Mouse (Mus musculus): ENCODE measurements around the gene Lrriq1. TPM values are rescaled to one million over a fixed set of nuclear protein-coding genes. Genes with fewer than 3 reads are reported as not detected.

The Lrriq1 gene
- polyA plus RNA-seq, 1 experiment from 2014 or later = 4.9 TPM

GRCm38 (mm10) chr10:103108090-103108489, 128.0 kb downstream of the Lrriq1 start:
- no peaks in the 10 kb centered on the region for H3K27me3 ChIP-seq
- no peak overlapping the region for H3K9ac ChIP-seq
- no peak overlapping the region for H3K4me2 ChIP-seq (replicated peaks)
- no peak overlapping the region for H3K27ac ChIP-seq
- ATAC-seq (ENCODE audit: low FRiP score) = no peak
- 90% methylated on average over 2 of the region's 2 CpGs for WGBS
- no peaks in the 10 kb centered on the region for H3K9me3 ChIP-seq (replicated peaks)
- no peaks in the 10 kb centered on the region for H3K36me3 ChIP-seq
- H3K4me3 ChIP-seq = no peak overlapping the region
- no peaks in the 10 kb centered on the region for H3K4me1 ChIP-seq

GRCm38 (mm10) chr10:103086101-103086500, 150.0 kb downstream of the Lrriq1 start:
- Histone ChIP-seq H3K27ac (no peak overlapping the region), H3K4me3 (no peak overlapping the region), H3K4me1 (no peaks in the 10 kb centered on the region), H3K9me3 (replicated peaks) (no peaks in the 10 kb centered on the region), H3K4me2 (replicated peaks) (no peak overlapping the region), H3K36me3 (no peaks in the 10 kb centered on the region), H3K9ac (no peak overlapping the region), H3K27me3 (no peaks in the 10 kb centered on the region)
- 66% methylated on average over 1 of the region's 1 CpGs for WGBS
- no peak for ATAC-seq (ENCODE audit: low FRiP score)

GRCm38 (mm10) chr10:103049593-103049992, 186.5 kb downstream of the Lrriq1 start:
- Histone ChIP-seq H3K27me3 (no peaks in the 10 kb centered on the region), H3K4me2 (replicated peaks) (no peak overlapping the region), H3K9ac (no peak overlapping the region), H3K36me3 (no peaks in the 10 kb centered on the region), H3K4me1 (no peaks in the 10 kb centered on the region), H3K4me3 (no peak overlapping the region), H3K9me3 (replicated peaks) (no peaks in the 10 kb centered on the region), H3K27ac (no peak overlapping the region)
- no peak for ATAC-seq (ENCODE audit: low FRiP score)
- WGBS = 86% methylated on average over 2 of the region's 2 CpGs

- H3K36me3 ChIP-seq = no peaks in the 10 kb centered on the region
- no peak for ATAC-seq (ENCODE audit: low FRiP score)
- 81% methylated on average over 3 of the region's 3 CpGs for WGBS
- no peaks in the 10 kb centered on the region for H3K27me3 ChIP-seq
- H3K4me3 ChIP-seq = no peak overlapping the region
- H3K27ac ChIP-seq = no peak overlapping the region
- no peak overlapping the region for H3K4me2 ChIP-seq (replicated peaks)
- no peaks in the 10 kb centered on the region for H3K4me1 ChIP-seq
- no peaks in the 10 kb centered on the region for H3K9me3 ChIP-seq (replicated peaks)
- no peak overlapping the region for H3K9ac ChIP-seq
Measured at GRCm38 (mm10) chr10:103046623-103047022, 189.5 kb downstream of the Lrriq1 start.

- WGBS = 52% methylated on average over 2 of the region's 2 CpGs
Measured at GRCm38 (mm10) chr10:103045019-103045418, 191.1 kb downstream of the Lrriq1 start.

GRCm38 (mm10) chr10:103035002-103035640, 201.0 kb downstream of the Lrriq1 start:
- Histone ChIP-seq H3K27ac (no peak overlapping the region), H3K36me3 (no peaks in the 10 kb centered on the region), H3K4me3 (no peak overlapping the region), H3K9me3 (replicated peaks) (no peaks in the 10 kb centered on the region), H3K27me3 (peaks cover 55% of the 10 kb centered on the region), H3K9ac (no peak overlapping the region), H3K4me2 (replicated peaks) (no peak overlapping the region), H3K4me1 (peaks cover 4% of the 10 kb centered on the region)
- 2% methylated on average over 14 of the region's 14 CpGs for WGBS
- ATAC-seq (ENCODE audit: low FRiP score) = no peak

More at GRCm38 (mm10) chr10:103045019-103045418, 191.1 kb downstream of the Lrriq1 start:
- no peak for ATAC-seq (ENCODE audit: low FRiP score)
- H3K4me1 ChIP-seq = no peaks in the 10 kb centered on the region
- H3K4me3 ChIP-seq = no peak overlapping the region
- H3K27ac ChIP-seq = no peak overlapping the region
- no peak overlapping the region for H3K9ac ChIP-seq
- no peaks in the 10 kb centered on the region for H3K36me3 ChIP-seq
- no peaks in the 10 kb centered on the region for H3K9me3 ChIP-seq (replicated peaks)
- H3K4me2 ChIP-seq (replicated peaks) = no peak overlapping the region
- H3K27me3 ChIP-seq = no peaks in the 10 kb centered on the region

- Histone ChIP-seq H3K9ac (no peak overlapping the region), H3K36me3 (no peaks in the 10 kb centered on the region), H3K4me2 (replicated peaks) (no peak overlapping the region), H3K4me1 (peaks cover 19% of the 10 kb centered on the region), H3K4me3 (no peak overlapping the region), H3K27ac (no peak overlapping the region), H3K27me3 (peaks cover 77% of the 10 kb centered on the region), H3K9me3 (replicated peaks) (no peaks in the 10 kb centered on the region)
- ATAC-seq (ENCODE audit: low FRiP score) = no peak
- 4% methylated on average over 11 of the region's 11 CpGs for WGBS
Measured at GRCm38 (mm10) chr10:103030931-103031330, 205.2 kb downstream of the Lrriq1 start.

- Histone ChIP-seq H3K9me3 (replicated peaks) (no peaks in the 10 kb centered on the region), H3K27me3 (peaks cover 74% of the 10 kb centered on the region), H3K4me2 (replicated peaks) (peak within 1 kb of the TSS; percentile 11; the same call in 1 of the 2 replicates), H3K27ac (no peak within 1 kb of the TSS), H3K9ac (no peak within 1 kb of the TSS), H3K4me1 (peaks cover 16% of the 10 kb centered on the region), H3K4me3 (no peak within 1 kb of the TSS), H3K36me3 (no peaks in the 10 kb centered on the region)
- under 1% methylated on average over 32 of the region's 32 CpGs for WGBS
- no peak for ATAC-seq (ENCODE audit: low FRiP score)
Measured at GRCm38 (mm10) chr10:103029730-103030490, 206.2 kb downstream of the Lrriq1 start, which contains the start of gene Alx1. Gene Alx1 (minus strand): TSS chr10:103030215.

- Histone ChIP-seq H3K9ac (no peak overlapping the region), H3K4me3 (peak overlapping the region; percentile 30), H3K27ac (no peak overlapping the region), H3K27me3 (peaks cover 69% of the 10 kb centered on the region), H3K9me3 (replicated peaks) (no peaks in the 10 kb centered on the region), H3K36me3 (no peaks in the 10 kb centered on the region), H3K4me1 (peaks cover 16% of the 10 kb centered on the region), H3K4me2 (replicated peaks) (peak overlapping the region; percentile 51)
- no peak for ATAC-seq (ENCODE audit: low FRiP score)
- WGBS = under 1% methylated on average over 21 of the region's 23 CpGs
Measured at GRCm38 (mm10) chr10:103029132-103029729, 206.9 kb downstream of the Lrriq1 start.

GRCm38 (mm10) chr10:103028253-103029131, 207.6 kb downstream of the Lrriq1 start:
- peaks cover 71% of the 10 kb centered on the region for H3K27me3 ChIP-seq
- peak overlapping the region; percentile 30 for H3K4me3 ChIP-seq
- H3K36me3 ChIP-seq = no peaks in the 10 kb centered on the region
- ATAC-seq (ENCODE audit: low FRiP score) = peak; percentile 74
- H3K9me3 ChIP-seq (replicated peaks) = no peaks in the 10 kb centered on the region
- H3K9ac ChIP-seq = no peak overlapping the region
- under 1% methylated on average over 46 of the region's 50 CpGs for WGBS
- no peak overlapping the region for H3K27ac ChIP-seq
- peaks cover 16% of the 10 kb centered on the region for H3K4me1 ChIP-seq
- peak overlapping the region; percentile 51 for H3K4me2 ChIP-seq (replicated peaks)

- H3K9me3 ChIP-seq (replicated peaks) = no peaks in the 10 kb centered on the region
- H3K9ac ChIP-seq = no peak overlapping the region
- ATAC-seq (ENCODE audit: low FRiP score) = peak; percentile 17
- H3K36me3 ChIP-seq = no peaks in the 10 kb centered on the region
- peak overlapping the region; percentile 30 for H3K4me3 ChIP-seq
- WGBS = under 1% methylated on average over 15 of the region's 15 CpGs
- peaks cover 65% of the 10 kb centered on the region for H3K27me3 ChIP-seq
- H3K27ac ChIP-seq = no peak overlapping the region
- H3K4me1 ChIP-seq = peaks cover 16% of the 10 kb centered on the region
- peak overlapping the region; percentile 51 for H3K4me2 ChIP-seq (replicated peaks)
Measured at GRCm38 (mm10) chr10:103027931-103028252, 208.2 kb downstream of the Lrriq1 start.
